Mouse (Mus musculus) CD4-positive, CD25-positive, alpha-beta regulatory T cell, adult 2 months (primary cell): ENCODE measurements around the gene Ccdc74a.

Experiments used
- DNase-seq: peaks from one replicate; pipeline ENCODE4 v3.0.0-alpha.2; 2012; ENCODE audit warnings: low read depth, low spot score

The Ccdc74a gene

DNA sequence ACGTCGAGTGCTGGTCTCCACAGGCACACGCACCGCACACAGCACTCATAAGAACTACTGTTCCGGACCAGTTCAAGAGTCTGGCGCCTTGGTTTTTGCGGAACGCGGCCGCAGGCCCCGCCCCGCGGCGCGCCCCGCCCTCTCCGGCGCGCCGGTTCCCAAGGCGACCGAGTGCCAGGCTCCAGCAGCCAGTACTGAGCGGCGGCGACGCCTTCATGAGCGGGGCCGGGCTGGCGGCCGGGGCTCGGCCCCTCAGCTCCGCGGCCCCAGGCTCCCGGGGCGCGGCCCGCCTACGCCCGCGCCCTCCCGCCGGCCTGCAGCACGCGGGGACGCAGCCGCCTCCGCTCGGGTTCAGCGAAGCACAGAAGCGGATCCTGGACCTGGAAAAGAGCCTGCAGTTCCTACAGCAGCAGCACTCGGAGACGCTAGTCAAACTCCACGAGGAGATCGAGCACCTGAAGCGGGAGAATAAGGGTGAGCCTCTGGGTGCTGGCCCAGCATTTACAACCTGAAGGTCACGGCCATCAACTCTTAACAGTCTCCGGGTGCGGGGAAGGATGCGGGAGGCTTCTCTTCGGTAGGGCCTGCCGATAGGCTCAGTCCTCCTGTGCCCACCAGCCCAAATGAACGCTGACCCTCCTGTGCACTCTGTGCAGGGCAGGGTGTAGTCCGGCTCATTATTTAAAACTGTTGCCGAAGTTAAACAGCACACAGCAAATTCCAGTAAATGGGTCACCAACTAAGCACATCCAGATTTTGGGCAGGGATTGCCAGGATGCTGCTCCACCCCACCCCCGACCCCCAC is at the start of gene Ccdc74a:
Gene Ccdc74a, plus strand, starts transcription at position 161 of the 805 bp plus-strand sequence.
- peak; percentile 85 for DNase-seq

- peak; percentile 24 for DNase-seq
These were observed 45.2 kb upstream of the Ccdc74a start for GRCm38 (mm10) chr16:17600944-17601562.

GRCm38 (mm10) chr16:17604941-17605340 is 41.3 kb upstream of the Ccdc74a start:
- no peak for DNase-seq

DNA sequence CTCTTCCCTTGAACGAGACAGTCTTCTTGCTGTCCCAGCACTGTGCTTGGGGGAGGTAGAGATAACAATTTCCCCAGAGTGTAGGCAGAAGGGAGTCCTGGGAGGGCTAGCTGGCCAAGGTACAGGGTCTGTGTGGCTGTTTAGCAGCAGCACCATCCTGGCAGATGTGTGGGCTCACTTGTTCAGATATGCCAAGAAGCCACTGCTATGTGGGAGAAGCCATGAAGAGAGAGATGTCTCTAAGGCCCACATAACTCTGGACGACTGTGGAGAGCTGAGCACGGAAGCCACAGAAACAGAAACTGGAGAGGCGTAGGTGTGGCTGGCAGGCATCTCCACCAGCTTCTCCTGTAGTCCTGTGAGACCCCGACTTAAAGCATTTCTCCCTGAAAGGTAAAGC is 40.6 kb upstream of the Ccdc74a start:
- DNase-seq: no peak

- DNase-seq: no peak
These were observed 34.9 kb upstream of the Ccdc74a start for GRCm38 (mm10) chr16:17611383-17611782.

GRCm38 (mm10) chr16:17614740-17615139 is 31.5 kb upstream of the Ccdc74a start:
- peak; percentile 54 for DNase-seq

GRCm38 (mm10) chr16:17616212-17616611 is 30.1 kb upstream of the Ccdc74a start:
- DNase-seq: no peak

- DNase-seq: peak; percentile 75
These were observed 28.2 kb upstream of the Ccdc74a start for GRCm38 (mm10) chr16:17617922-17618565.

- DNase-seq: peak; percentile 92
These were observed 26.8 kb upstream of the Ccdc74a start, which contains the start of gene Smpd4 for GRCm38 (mm10) chr16:17619198-17620105. TSS of gene Smpd4 (plus strand) at chr16:17619354.

- DNase-seq: no peak
These were observed 24.3 kb upstream of the Ccdc74a start for GRCm38 (mm10) chr16:17621936-17622335.

DNA sequence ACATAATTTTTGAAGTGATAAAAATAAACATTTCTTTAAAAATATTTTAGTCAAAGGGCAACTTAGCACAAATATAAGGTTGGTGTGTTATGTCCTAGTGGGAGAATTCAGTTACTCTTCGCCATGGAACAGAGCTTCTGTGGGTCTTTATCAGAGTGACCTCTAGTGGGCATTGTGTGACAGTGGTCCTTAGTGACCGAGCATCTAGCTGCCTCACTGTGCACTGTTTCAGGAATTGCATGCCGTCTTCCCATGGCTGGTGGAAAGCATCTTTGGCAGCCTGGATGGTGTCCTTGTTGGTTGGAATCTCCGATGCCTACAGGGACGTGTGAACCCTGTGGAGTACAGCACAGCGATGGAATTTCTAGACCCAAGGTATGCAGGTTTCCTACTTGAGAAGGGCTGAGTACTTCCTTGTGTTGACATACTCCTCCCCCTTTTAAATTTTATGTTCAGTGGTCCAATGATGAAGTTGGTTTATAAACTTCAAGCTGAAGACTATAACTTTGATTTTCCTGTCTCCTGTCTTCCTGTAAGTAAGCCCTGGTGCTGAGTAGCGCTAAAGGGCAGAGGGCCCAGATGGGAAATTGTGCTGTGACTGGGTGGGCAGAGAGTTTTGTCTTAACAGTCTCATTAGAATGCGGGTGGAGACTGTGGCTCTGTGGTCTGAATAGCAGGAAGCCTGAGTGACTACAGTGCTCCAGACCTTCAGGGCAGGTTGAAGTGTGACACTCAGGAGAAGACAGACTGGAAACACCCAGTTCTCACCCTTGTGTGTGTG is 20.6 kb upstream of the Ccdc74a start:
- DNase-seq: peak; percentile 40

GRCm38 (mm10) chr16:17626269-17626555 is 20.1 kb upstream of the Ccdc74a start:
- DNase-seq: no peak

DNA sequence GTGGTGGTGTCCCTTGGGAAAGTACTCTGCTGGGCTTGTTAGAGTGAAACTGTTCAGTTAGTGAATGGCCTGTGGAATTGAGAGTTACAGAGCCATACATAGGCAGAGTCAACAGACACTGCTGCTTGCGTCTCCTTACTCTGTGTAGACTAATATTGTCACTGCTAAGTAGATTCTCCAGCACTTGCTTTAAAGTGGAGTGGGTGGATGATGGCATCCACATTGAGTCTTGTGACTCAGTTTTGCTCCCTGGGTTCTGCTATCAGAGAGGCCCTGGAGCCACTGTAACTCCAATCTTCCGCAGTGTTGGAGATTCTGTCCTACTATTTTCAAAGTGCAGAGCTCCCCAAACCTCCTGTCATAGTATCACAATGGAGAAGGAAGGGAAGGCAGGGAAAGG is 13.7 kb upstream of the Ccdc74a start:
- DNase-seq: no peak

GRCm38 (mm10) chr16:17633481-17634181 is 12.6 kb upstream of the Ccdc74a start:
- no peak for DNase-seq

- DNase-seq: no peak
These were observed 9.4 kb upstream of the Ccdc74a start for GRCm38 (mm10) chr16:17636904-17637303.

DNA sequence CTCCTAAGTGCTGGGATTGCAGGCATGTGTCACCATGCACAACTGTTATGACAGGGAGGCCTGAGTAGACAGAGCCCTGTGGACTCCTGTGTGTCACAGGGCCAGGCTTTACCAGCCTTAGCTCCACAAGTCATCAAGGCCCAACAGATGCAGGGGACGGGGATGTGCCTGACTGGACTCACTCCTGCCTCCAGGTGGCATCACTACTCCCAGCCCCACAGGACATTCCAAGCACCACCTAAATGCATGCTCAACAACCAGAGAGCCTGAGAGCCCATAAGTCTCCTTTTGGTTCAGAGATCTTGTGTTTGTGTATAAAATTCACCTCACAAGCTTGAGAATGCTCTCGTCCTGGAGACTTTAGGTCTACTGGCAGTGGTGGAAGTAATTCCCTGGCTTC is 8.7 kb upstream of the Ccdc74a start:
- DNase-seq: no peak

- no peak for DNase-seq
These were observed 8.1 kb upstream of the Ccdc74a start for GRCm38 (mm10) chr16:17638036-17638628.

- DNase-seq: no peak
These were observed 7.2 kb upstream of the Ccdc74a start for GRCm38 (mm10) chr16:17639081-17639480.

DNA sequence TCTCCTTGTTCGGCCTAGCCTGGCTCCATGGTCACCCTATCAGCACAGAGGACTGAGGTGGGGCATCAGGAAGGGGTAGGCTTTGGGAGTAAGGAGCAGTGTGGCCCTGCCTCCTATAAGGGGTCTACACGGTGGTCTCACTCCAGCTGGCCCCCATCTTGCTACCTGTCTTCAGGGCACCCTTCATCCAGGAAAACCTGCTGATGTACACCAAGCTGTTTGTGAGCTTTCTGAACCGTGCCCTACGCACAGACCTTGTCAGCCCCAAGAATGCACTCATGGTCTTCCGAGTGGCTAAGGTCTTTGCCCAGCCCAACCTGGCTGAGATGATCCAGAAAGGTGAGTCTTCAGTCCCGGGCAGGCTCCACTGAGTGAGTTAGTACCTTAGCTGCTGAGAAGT is 6.3 kb upstream of the Ccdc74a start:
- no peak for DNase-seq

DNA sequence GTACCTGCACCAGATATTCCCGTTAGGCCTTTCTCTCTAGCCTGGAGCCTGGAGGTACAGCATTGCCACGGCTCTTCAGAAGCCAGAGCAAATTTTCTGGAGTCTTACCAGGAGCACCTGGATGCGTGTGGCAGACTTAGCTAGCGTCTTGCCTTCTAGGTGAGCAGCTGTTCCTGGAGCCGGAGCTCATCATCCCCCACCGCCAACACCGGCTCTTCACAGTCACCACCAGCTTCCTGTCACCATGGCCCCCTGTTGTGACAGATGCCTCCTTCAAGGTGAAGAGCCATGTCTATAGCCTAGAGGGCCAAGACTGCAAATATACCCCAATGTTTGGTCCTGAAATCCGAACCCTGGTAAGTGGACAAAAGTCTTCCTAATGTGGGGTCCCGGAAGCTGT is 5.6 kb upstream of the Ccdc74a start:
- DNase-seq: no peak
